7 mouse cellular contexts compared by ENCODE assay signal in the genomic region with DNA sequence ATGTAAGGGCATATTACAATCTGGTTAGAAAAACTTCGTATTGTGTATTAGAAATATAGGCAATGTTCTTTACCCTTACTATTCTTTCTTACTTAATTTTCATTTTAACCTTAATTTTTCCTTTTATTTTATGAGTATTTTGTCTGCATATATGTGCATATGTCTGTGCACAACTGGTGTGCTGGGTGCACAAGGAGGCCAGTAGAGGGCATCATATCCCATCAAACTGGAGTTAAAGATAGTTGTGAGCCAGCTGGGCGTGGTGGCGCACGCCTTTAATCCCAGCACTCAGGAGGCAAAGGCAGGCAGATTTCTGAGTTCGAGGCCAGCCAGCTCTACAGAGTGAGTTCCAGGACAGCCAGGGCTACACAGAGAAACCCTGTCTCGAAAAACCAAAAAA. TPM values are rescaled to one million over a fixed set of nuclear protein-coding genes. Genes with fewer than 3 reads are reported as not detected.
A peak's percentile ranks its signal among the peaks of the same experiment; 100 is the strongest.
DNase-seq lines count a peak whose midpoint lies in the region; ATAC-seq and TF ChIP-seq lines count a peak whose summit lies in the region.
"Not testable (repeated sequence)": the region's sequence is repeated elsewhere in the genome, so short reads cannot be mapped to it uniquely, and the experiment has no call there.

No protein-coding gene starts in this region.

- H3K79me2 ChIP-seq in CH12.LX (replicated peaks; ENCODE audit: control insufficient read depth, extremely low read depth, insufficient read depth, poor library complexity, severe bottlenecking); MEL (ENCODE audit: control insufficient read depth, insufficient read depth, low read length, poor library complexity): not testable (repeated sequence)

- WGBS in kidney, adult 2 months: 90% methylated on average over 6 of the region's 6 CpGs
- 70% methylated on average over 6 of the region's 6 CpGs for WGBS in liver, embryonic 14.5 days (ENCODE audit: insufficient replicate concordance)
- WGBS in midbrain, postnatal 0 days: 92% methylated on average over 6 of the region's 6 CpGs

- DNase-seq in CH12.LX (ENCODE audit: extremely low read depth); gastrocnemius, adult 2 months; kidney, adult 2 months; liver, embryonic 14.5 days (ENCODE audit: low read depth in 3 of 3, low spot score in 3 of 3); midbrain, postnatal 0 days (ENCODE audit: low spot score): not testable (repeated sequence)
- peak; percentile 65 for DNase-seq in MEL (ENCODE audit: low read depth, low spot score)

- not testable (repeated sequence) for H3K36me3 ChIP-seq in CH12.LX (replicated peaks in 1 of 2; ENCODE audit: control insufficient read depth in 1 of 2, insufficient read depth in 1 of 2, low read length in 1 of 2); MEL (ENCODE audit: control insufficient read depth in 1 of 2, insufficient read depth in 2 of 2, low read length in 2 of 2); kidney, adult 2 months (ENCODE audit: control insufficient read depth, insufficient read depth, low read length); liver, embryonic 14.5 days (replicated peaks; ENCODE audit: control insufficient read depth, insufficient read depth, low read depth); midbrain, postnatal 0 days (ENCODE audit: insufficient read depth, low read length)

- intact Hi-C loops in gastrocnemius, adult 2 months (cut with DNase I): not testable (repeated sequence)

- not testable (repeated sequence) for H3K4me3 ChIP-seq in CH12.LX (replicated peaks in 1 of 3; ENCODE audit: low read depth in 2 of 3, low read length in 2 of 3, poor library complexity in 1 of 3); MEL (ENCODE audit: control insufficient read depth in 1 of 2, insufficient read depth in 1 of 2, low read depth in 2 of 2, low read length in 2 of 2); bone marrow macrophage, adult 2 months (ENCODE audit: insufficient read depth, low read length); gastrocnemius, adult 2 months; kidney, adult 2 months (ENCODE audit: insufficient read depth, low read depth, low read length); liver, embryonic 14.5 days (ENCODE audit: insufficient read depth in 1 of 2, low read depth in 2 of 2, low read length in 2 of 2); midbrain, postnatal 0 days (ENCODE audit: low read depth, low read length)

- H3K27me3 ChIP-seq in CH12.LX (replicated peaks): peaks cover 29% of the 10 kb centered on the region
- H3K27me3 ChIP-seq in MEL (ENCODE audit: control insufficient read depth in 1 of 2, insufficient read depth in 2 of 2, low read length in 2 of 2); kidney, adult 2 months (replicated peaks; ENCODE audit: control insufficient read depth, insufficient read depth, low read length); midbrain, postnatal 0 days (ENCODE audit: insufficient read depth, low read length): not testable (repeated sequence)
- peaks cover 16% of the 10 kb centered on the region for H3K27me3 ChIP-seq in liver, embryonic 14.5 days (ENCODE audit: control insufficient read depth, insufficient read depth, low read length)

- not testable (repeated sequence) for H3K9ac ChIP-seq in CH12.LX (ENCODE audit: insufficient read depth, low read depth); MEL (ENCODE audit: control insufficient read depth, low read depth, low read length, poor library complexity, severe bottlenecking); liver, embryonic 14.5 days (replicated peaks); midbrain, postnatal 0 days (replicated peaks; ENCODE audit: low read length, poor library complexity, severe bottlenecking)

- in situ Hi-C loops in CH12.LX (cut with MboI; ENCODE audit: low pct_ligation_motif_present, low pct_unique_long_range_greater_than_20kb, low sequenced_read_pairs): not testable (repeated sequence)

- not testable (repeated sequence) for ATAC-seq in liver, embryonic 14.5 days (ENCODE audit: insufficient read depth); midbrain, postnatal 0 days (ENCODE audit: low FRiP score)

- H3K4me1 ChIP-seq in CH12.LX (ENCODE audit: control insufficient read depth in 1 of 2, insufficient read depth in 2 of 2); MEL (ENCODE audit: control insufficient read depth in 1 of 2, insufficient read depth in 2 of 2, low read length in 2 of 2); bone marrow macrophage, adult 2 months (ENCODE audit: control insufficient read depth, insufficient read depth, low read length); kidney, adult 2 months (ENCODE audit: control insufficient read depth, insufficient read depth, low read length); liver, embryonic 14.5 days (replicated peaks; ENCODE audit: control insufficient read depth in 2 of 2, insufficient read depth in 2 of 2, low read length in 1 of 2); midbrain, postnatal 0 days (ENCODE audit: insufficient read depth, low read length): not testable (repeated sequence)

- TF ChIP-seq CTCF in CH12.LX (conservative IDR thresholded peaks at IDR 0.05 in 1 of 2, IDR thresholded peaks at IDR 0.05 in 1 of 2; ENCODE audit: low read depth in 2 of 2, low read length in 2 of 2) (peak in 1 of 2 experiments; percentile 59; a peak in 2 of 4 replicates), MEL (IDR thresholded peaks at IDR 0.05 in 2 of 3, conservative IDR thresholded peaks at IDR 0.05 in 1 of 3; ENCODE audit: control insufficient read depth in 1 of 3, insufficient read depth in 1 of 3, low read depth in 2 of 3, low read length in 3 of 3, poor library complexity in 1 of 3, severe bottlenecking in 1 of 3) (peak; percentile 28 to 64 (median 56); a peak in 5 of 6 replicates)
- TF ChIP-seq CTCF in bone marrow macrophage, adult 2 months (IDR thresholded peaks at IDR 0.05; ENCODE audit: low read depth, low read length): 0 out of 2 replicates have a peak, but pooled peaks have one; percentile 10
- TF ChIP-seq CTCF in gastrocnemius, adult 2 months (IDR thresholded peaks at IDR 0.05): peak; percentile 22; the same call in 1 of the 2 replicates
- peak; percentile 37; the same call in 1 of the 2 replicates for TF ChIP-seq CTCF in kidney, adult 2 months (conservative IDR thresholded peaks at IDR 0.05; ENCODE audit: insufficient read depth, insufficient read length, low read depth, low read length)
- peak; percentile 57 for TF ChIP-seq CTCF in liver, embryonic 14.5 days (IDR thresholded peaks at IDR 0.05; ENCODE audit: low read depth)
- peak; percentile 43; the same call in 1 of the 2 replicates for TF ChIP-seq CTCF in midbrain, postnatal 0 days (IDR thresholded peaks at IDR 0.05)

- TF ChIP-seq RAD21 in CH12.LX (IDR thresholded peaks at IDR 0.05; ENCODE audit: low read depth, low read length): peak; percentile 32
- TF ChIP-seq RAD21 in MEL (IDR thresholded peaks at IDR 0.05; ENCODE audit: low read depth, low read length): peak; percentile 48

- TF ChIP-seq POLR2A in CH12.LX (IDR thresholded peaks at IDR 0.05; ENCODE audit: low read depth, low read length); MEL (IDR thresholded peaks at IDR 0.05; ENCODE audit: control insufficient read depth in 1 of 2, insufficient read depth in 1 of 2, low read depth in 1 of 2, low read length in 2 of 2, poor library complexity in 1 of 2); bone marrow macrophage, adult 2 months (IDR thresholded peaks at IDR 0.05; ENCODE audit: borderline replicate concordance, low read depth, low read length); kidney, adult 2 months (IDR thresholded peaks at IDR 0.05; ENCODE audit: low read depth, low read length): not testable (repeated sequence)

- H3K9me3 ChIP-seq in CH12.LX (replicated peaks; ENCODE audit: low read length); MEL (replicated peaks; ENCODE audit: insufficient read depth, low read length); liver, embryonic 14.5 days (ENCODE audit: control insufficient read depth, low read length); midbrain, postnatal 0 days (ENCODE audit: low read length): not testable (repeated sequence)

- not testable (repeated sequence) for TF ChIP-seq EP300 in CH12.LX (IDR thresholded peaks at IDR 0.05; ENCODE audit: low read length); MEL (IDR thresholded peaks at IDR 0.05; ENCODE audit: low read depth in 1 of 2, low read length in 2 of 2); liver, embryonic 14.5 days (IDR thresholded peaks at IDR 0.05; ENCODE audit: low read depth)

- H3K4me2 ChIP-seq in CH12.LX (ENCODE audit: insufficient read depth, low read depth, poor library complexity, severe bottlenecking); liver, embryonic 14.5 days (ENCODE audit: low read depth); midbrain, postnatal 0 days (ENCODE audit: low read depth, low read length, poor library complexity, severe bottlenecking): not testable (repeated sequence)

- dilution Hi-C loops in CH12.LX (cut with MboI; ENCODE audit: extremely low pct_ligation_motif_present, extremely low pct_unique_long_range_greater_than_20kb, low sequenced_read_pairs): not testable (repeated sequence)

- not testable (repeated sequence) for H3K27ac ChIP-seq in CH12.LX (ENCODE audit: insufficient read depth, low read depth); MEL (ENCODE audit: control insufficient read depth, low read depth, low read length); bone marrow macrophage, adult 2 months (ENCODE audit: insufficient read depth, low read depth, low read length); gastrocnemius, adult 2 months; kidney, adult 2 months (ENCODE audit: insufficient read depth, low read depth, low read length); liver, embryonic 14.5 days; midbrain, postnatal 0 days (ENCODE audit: low read depth, low read length)

RNA-seq across cellular contexts. Expression of gene Dnah2, which starts 18.2 kb away (rescaled TPM):
- total RNA-seq in CH12.LX (2012; rRNA removed): under 0.01 TPM in 1 of 2 replicates, not detected in the other
- not detected in 2 replicates for total RNA-seq in CH12.LX (2014; rRNA removed)
- polyA plus RNA-seq in CH12.LX (2012; ENCODE audit: insufficient read length, low read depth): 0.03 and 0.04 TPM in 2 replicates
- total RNA-seq in MEL (2012; rRNA removed): under 0.01 and 0.04 TPM in 2 replicates
- under 1 TPM in 1 of 2 experiments, not detected in 1; 0.07 TPM for polyA plus RNA-seq in MEL (2012; ENCODE audit: insufficient read depth in 1 of 2, insufficient read length in 2 of 2, low read depth in 1 of 2, low replicate concordance in 2 of 2, missing spikeins in 1 of 2)
- 0.72 and 0.76 TPM in 2 replicates for polyA plus RNA-seq in bone marrow macrophage, adult 2 months (2012; ENCODE audit: insufficient read depth, insufficient read length, missing spikeins)
- under 1 TPM; 0.05 to 0.25 TPM for total RNA-seq in gastrocnemius, adult 2 months (2021)
- 0.50 and 0.73 TPM in 2 replicates for polyA plus RNA-seq in kidney, adult 2 months (2012; rRNA removed)
- polyA plus RNA-seq in liver, embryonic 14.5 days (2012; rRNA removed): 0.03 TPM in 2 replicates
- 0.01 TPM in 2 replicates for polyA plus RNA-seq in liver, embryonic 14.5 days (2014; fragmentation: Nextera tagmentation; extraction: Ambion mirVana)
- total RNA-seq in midbrain, postnatal 0 days (2014; rRNA removed): 9.5 and 12.5 TPM in 2 replicates
- 3.9 and 4.1 TPM in 2 replicates for polyA plus RNA-seq in midbrain, postnatal 0 days (2015; fragmentation: Nextera tagmentation; extraction: Ambion mirVana)

RNA-seq across cellular contexts. Expression of gene Efnb3, which starts 29.2 kb away (rescaled TPM):
- 1.1 and 1.3 TPM in 2 replicates for total RNA-seq in CH12.LX (2012; rRNA removed)
- total RNA-seq in CH12.LX (2014; rRNA removed): 0.56 and 1.0 TPM in 2 replicates
- 2.7 and 2.8 TPM in 2 replicates for polyA plus RNA-seq in CH12.LX (2012; ENCODE audit: insufficient read length, low read depth)
- total RNA-seq in MEL (2012; rRNA removed): 0.20 and 0.23 TPM in 2 replicates
- polyA plus RNA-seq in MEL (2012; ENCODE audit: insufficient read depth in 1 of 2, insufficient read length in 2 of 2, low read depth in 1 of 2, low replicate concordance in 2 of 2, missing spikeins in 1 of 2): under 1 TPM in 1 of 2 experiments, not detected in 1; 0.72 TPM
- polyA plus RNA-seq in bone marrow macrophage, adult 2 months (2012; ENCODE audit: insufficient read depth, insufficient read length, missing spikeins): 0.33 TPM in 1 of 2 replicates, not detected in the other
- total RNA-seq in gastrocnemius, adult 2 months (2021): under 1 TPM; 0.47 to 0.48 TPM
- polyA plus RNA-seq in kidney, adult 2 months (2012; rRNA removed): 0.81 and 0.84 TPM in 2 replicates
- polyA plus RNA-seq in liver, embryonic 14.5 days (2012; rRNA removed): 1.0 TPM in 2 replicates
- polyA plus RNA-seq in liver, embryonic 14.5 days (2014; fragmentation: Nextera tagmentation; extraction: Ambion mirVana): 0.13 and 0.14 TPM in 2 replicates
- 145 and 155 TPM in 2 replicates for total RNA-seq in midbrain, postnatal 0 days (2014; rRNA removed)
- 151 and 166 TPM in 2 replicates for polyA plus RNA-seq in midbrain, postnatal 0 days (2015; fragmentation: Nextera tagmentation; extraction: Ambion mirVana)

RNA-seq across cellular contexts. Expression of gene Wrap53, which starts 49.3 kb away (rescaled TPM):
- total RNA-seq in CH12.LX (2012; rRNA removed) (34.2 and 40.8 TPM in 2 replicates), CH12.LX (2014; rRNA removed) (25.4 and 26.4 TPM in 2 replicates), MEL (2012; rRNA removed) (18.5 and 18.9 TPM in 2 replicates)
- polyA plus RNA-seq in CH12.LX (2012; ENCODE audit: insufficient read length, low read depth) (35.3 and 36.0 TPM in 2 replicates), MEL (2012; ENCODE audit: insufficient read depth in 1 of 2, insufficient read length in 2 of 2, low read depth in 1 of 2, low replicate concordance in 2 of 2, missing spikeins in 1 of 2) (10 to 100 TPM in 1 of 2 experiments, not detected in 1; 24.5 TPM)
- polyA plus RNA-seq in bone marrow macrophage, adult 2 months (2012; ENCODE audit: insufficient read depth, insufficient read length, missing spikeins): 8.2 and 8.8 TPM in 2 replicates
- total RNA-seq in gastrocnemius, adult 2 months (2021): 1 to 10 TPM; 3.2 to 3.4 TPM
- polyA plus RNA-seq in kidney, adult 2 months (2012; rRNA removed): 19.8 and 20.7 TPM in 2 replicates
- polyA plus RNA-seq in liver, embryonic 14.5 days (2012; rRNA removed): 10.8 and 12.7 TPM in 2 replicates
- 14.8 and 16.1 TPM in 2 replicates for polyA plus RNA-seq in liver, embryonic 14.5 days (2014; fragmentation: Nextera tagmentation; extraction: Ambion mirVana)
- 15.7 and 16.8 TPM in 2 replicates for total RNA-seq in midbrain, postnatal 0 days (2014; rRNA removed)
- polyA plus RNA-seq in midbrain, postnatal 0 days (2015; fragmentation: Nextera tagmentation; extraction: Ambion mirVana): 12.6 and 14.2 TPM in 2 replicates

RNA-seq across cellular contexts. Expression of gene Trp53, which starts 49.4 kb away (rescaled TPM):
- 104 and 107 TPM in 2 replicates for total RNA-seq in CH12.LX (2012; rRNA removed)
- total RNA-seq in CH12.LX (2014; rRNA removed): 15.7 and 24.9 TPM in 2 replicates
- 309 and 372 TPM in 2 replicates for polyA plus RNA-seq in CH12.LX (2012; ENCODE audit: insufficient read length, low read depth)
- 74.1 and 76.4 TPM in 2 replicates for total RNA-seq in MEL (2012; rRNA removed)
- polyA plus RNA-seq in MEL (2012; ENCODE audit: insufficient read depth in 1 of 2, insufficient read length in 2 of 2, low read depth in 1 of 2, low replicate concordance in 2 of 2, missing spikeins in 1 of 2): 100 to 1,000 TPM in 1 of 2 experiments, not detected in 1; 212 TPM
- polyA plus RNA-seq in bone marrow macrophage, adult 2 months (2012; ENCODE audit: insufficient read depth, insufficient read length, missing spikeins): 76.1 and 79.7 TPM in 2 replicates
- 10 to 100 TPM; 12.9 to 16.5 TPM for total RNA-seq in gastrocnemius, adult 2 months (2021)
- polyA plus RNA-seq in kidney, adult 2 months (2012; rRNA removed): 48.5 and 55.0 TPM in 2 replicates
- 68.7 and 76.7 TPM in 2 replicates for polyA plus RNA-seq in liver, embryonic 14.5 days (2012; rRNA removed)
- polyA plus RNA-seq in liver, embryonic 14.5 days (2014; fragmentation: Nextera tagmentation; extraction: Ambion mirVana): 61.2 and 66.4 TPM in 2 replicates
- total RNA-seq in midbrain, postnatal 0 days (2014; rRNA removed): 29.5 and 34.5 TPM in 2 replicates
- polyA plus RNA-seq in midbrain, postnatal 0 days (2015; fragmentation: Nextera tagmentation; extraction: Ambion mirVana): 30.3 and 31.9 TPM in 2 replicates

Comparison
In these comparisons a context has a peak if more than half of its experiments do, and no peak if none do; other contexts are left out.
1. RNA of gene Efnb3, which starts 29.2 kb away (polyA plus RNA-seq): 151 to 166 TPM in midbrain, postnatal 0 days; 2.7 to 2.8 TPM in CH12.LX, 0.13 to 1.0 TPM in liver, embryonic 14.5 days, 0.81 to 0.84 TPM in kidney, adult 2 months, 0.72 TPM in MEL and 0.33 TPM in bone marrow macrophage, adult 2 months; every median in the first group is over 10 times any median in the second.